Mouse (Mus musculus) kidney, embryonic 14.5 days (tissue): ENCODE measurements around the gene Tmem143. TPM values are rescaled to one million over a fixed set of nuclear protein-coding genes. Genes with fewer than 3 reads are reported as not detected.
A peak's percentile ranks its signal among the peaks of the same experiment; 100 is the strongest.

Experiments
- ATAC-seq: fragments of 200-750 bp; cut with Nextera tagmentation; 2 replicates; pipeline ENCODE4 v1.8.0; 2017; ENCODE audit warnings: moderate number of reproducible peaks, mild to moderate bottlenecking, moderate TSS enrichment, moderate library complexity; ENCODE audit not compliant: low FRiP score, low TSS enrichment
- H3K27ac ChIP-seq: fragments of 300-500 bp; sonication (generic); 2 replicates; pipeline ENCODE4 v1.5.1; 2014; ENCODE audit warnings: low read depth, mild to moderate bottlenecking, low read length, moderate library complexity, mixed read lengths
- H3K27me3 ChIP-seq: fragments of 300-500 bp; sonication (generic); 2 replicates; pipeline ENCODE4 v1.6.1; 2014; ENCODE audit warnings: mild to moderate bottlenecking, low read length; ENCODE audit not compliant: control insufficient read depth, insufficient read depth
- H3K36me3 ChIP-seq: fragments of 300-500 bp; sonication (generic); 2 replicates; pipeline ENCODE4 v1.6.1; 2014; ENCODE audit warnings: low read length, mixed read lengths; ENCODE audit not compliant: control insufficient read depth, insufficient read depth
- H3K4me1 ChIP-seq: fragments of 300-500 bp; sonication (generic); 2 replicates; pipeline ENCODE4 v1.6.1; 2014; ENCODE audit warnings: low read length, mixed read lengths; ENCODE audit not compliant: control insufficient read depth, insufficient read depth
- H3K4me2 ChIP-seq: fragments of 300-500 bp; sonication (generic); replicated peaks from 2 replicates; pipeline ENCODE4 v1.6.1; 2014; ENCODE audit warnings: low read depth, mild to moderate bottlenecking, low read length
- H3K4me3 ChIP-seq: fragments of 300-500 bp; sonication (generic); 2 replicates; pipeline ENCODE4 v1.5.1; 2014; ENCODE audit warnings: mild to moderate bottlenecking, low read length
- H3K9ac ChIP-seq: fragments of 300-500 bp; sonication (generic); 2 replicates; pipeline ENCODE4 v1.6.1; 2014; ENCODE audit warnings: low read depth, mild to moderate bottlenecking, low read length, moderate library complexity
- H3K9me3 ChIP-seq: fragments of 300-500 bp; sonication (generic); 2 replicates; pipeline ENCODE4 v1.6.1; 2016; ENCODE audit warnings: low read length; ENCODE audit not compliant: control insufficient read depth
- WGBS: fragments of 180-500 bp; shearing (Covaris S2); extraction: QIAGEN DNeasy Blood & Tissue Kit; methylation state at CpG from one replicate; pipeline ENCODE4 v1.1.7; 2014; 5-methylcytosine and 5-hydroxymethylcytosine counted together
- polyA plus RNA-seq: library from polyadenylated mRNA; unstranded; fragments of >200 nt; fragmentation: Nextera tagmentation; extraction: Ambion mirVana; gene quantifications from 2 replicates; pipeline ENCODE4 v1.2.1, GENCODE M21; 2014

The Tmem143 gene
- polyA plus RNA-seq, 1 experiment from 2014 or later: 4.5 TPM

GRCm38 (mm10) chr7:45917926-45918325 is 21.2 kb downstream of the Tmem143 start:
- Histone ChIP-seq H3K4me2 (peak overlapping the region; percentile 44; the same call in 1 of the 2 replicates), H3K27ac (peak overlapping the region; percentile 90), H3K9me3 (no peaks in the 10 kb centered on the region), H3K4me1 (peaks cover 57% of the 10 kb centered on the region), H3K9ac (peak overlapping the region; percentile 23; the same call in 1 of the 2 replicates), H3K36me3 (no peaks in the 10 kb centered on the region; the same call in 1 of the 2 replicates), H3K4me3 (no peak overlapping the region), H3K27me3 (no peaks in the 10 kb centered on the region)
- 76% methylated on average over 15 of the region's 15 CpGs for WGBS
- no peak for ATAC-seq

- Histone ChIP-seq H3K27me3 (no peaks in the 10 kb centered on the region), H3K4me2 (peak overlapping the region; percentile 50; the same call in 1 of the 2 replicates), H3K4me1 (peaks cover 57% of the 10 kb centered on the region), H3K9me3 (no peaks in the 10 kb centered on the region), H3K27ac (no peak overlapping the region), H3K9ac (0 out of 2 replicates have a peak overlapping the region, but pooled peaks have one; percentile 65), H3K36me3 (no peaks in the 10 kb centered on the region; the same call in 1 of the 2 replicates), H3K4me3 (no peak overlapping the region)
- no peak for ATAC-seq
- 76% methylated on average over 14 of the region's 14 CpGs for WGBS
Observed at GRCm38 (mm10) chr7:45919083-45919671, 22.4 kb downstream of the Tmem143 start.

- Histone ChIP-seq H3K9ac (peak overlapping the region; percentile 65; the same call in 1 of the 2 replicates), H3K4me1 (peaks cover 60% of the 10 kb centered on the region), H3K9me3 (0 out of 2 replicates have a peak, but pooled peaks cover 1% of the 10 kb centered on the region), H3K4me3 (peak overlapping the region; percentile 46), H3K27me3 (no peaks in the 10 kb centered on the region), H3K4me2 (peak overlapping the region; percentile 50), H3K27ac (peak overlapping the region; percentile 89; the same call in 1 of the 2 replicates), H3K36me3 (no peaks in the 10 kb centered on the region; the same call in 1 of the 2 replicates)
- WGBS: 76% methylated on average over 4 of the region's 4 CpGs
- no peak for ATAC-seq
Observed at GRCm38 (mm10) chr7:45919761-45920160, 23.0 kb downstream of the Tmem143 start.

- Histone ChIP-seq H3K4me3 (peak overlapping the region; percentile 46), H3K9me3 (0 out of 2 replicates have a peak, but pooled peaks cover 4% of the 10 kb centered on the region), H3K27ac (peak overlapping the region; percentile 89), H3K36me3 (no peaks in the 10 kb centered on the region; the same call in 1 of the 2 replicates), H3K4me2 (peak overlapping the region; percentile 50), H3K4me1 (peaks cover 63% of the 10 kb centered on the region), H3K27me3 (no peaks in the 10 kb centered on the region), H3K9ac (peak overlapping the region; percentile 65)
- ATAC-seq: no peak
- 30% methylated on average over 9 of the region's 9 CpGs for WGBS
Observed at GRCm38 (mm10) chr7:45920583-45921241, 24.0 kb downstream of the Tmem143 start.

GRCm38 (mm10) chr7:45921242-45921621 is 24.5 kb downstream of the Tmem143 start, which contains the start of gene Emp3:
Emp3 (minus strand) TSS chr7:45921404.
- Histone ChIP-seq H3K27me3 (no peaks in the 10 kb centered on the region), H3K4me2 (peak within 1 kb of the TSS; percentile 50), H3K4me1 (peaks cover 58% of the 10 kb centered on the region), H3K9ac (peak within 1 kb of the TSS; percentile 65), H3K36me3 (no peaks in the 10 kb centered on the region; the same call in 1 of the 2 replicates), H3K27ac (peak within 1 kb of the TSS; percentile 90), H3K4me3 (peak within 1 kb of the TSS; percentile 46), H3K9me3 (0 out of 2 replicates have a peak, but pooled peaks cover 4% of the 10 kb centered on the region)
- no peak for ATAC-seq
- 22% methylated on average over 9 of the region's 9 CpGs for WGBS

GRCm38 (mm10) chr7:45921950-45922600 is 25.3 kb downstream of the Tmem143 start:
- H3K36me3 ChIP-seq: no peaks in the 10 kb centered on the region; the same call in 1 of the 2 replicates
- H3K9ac ChIP-seq: no peak overlapping the region
- H3K27ac ChIP-seq: peak overlapping the region; percentile 90
- no peak overlapping the region for H3K4me3 ChIP-seq
- H3K27me3 ChIP-seq: no peaks in the 10 kb centered on the region
- H3K4me1 ChIP-seq: peaks cover 52% of the 10 kb centered on the region
- 81% methylated on average over 12 of the region's 12 CpGs for WGBS
- 0 out of 2 replicates have a peak, but pooled peaks cover 4% of the 10 kb centered on the region for H3K9me3 ChIP-seq
- peak overlapping the region; percentile 68 for H3K4me2 ChIP-seq
- ATAC-seq: no peak

- Histone ChIP-seq H3K36me3 (no peaks in the 10 kb centered on the region; the same call in 1 of the 2 replicates), H3K4me3 (peak overlapping the region; percentile 40), H3K4me1 (peaks cover 41% of the 10 kb centered on the region), H3K27ac (peak overlapping the region; percentile 90), H3K4me2 (peak overlapping the region; percentile 68), H3K27me3 (no peaks in the 10 kb centered on the region), H3K9me3 (0 out of 2 replicates have a peak, but pooled peaks cover 4% of the 10 kb centered on the region), H3K9ac (peak overlapping the region; percentile 44; the same call in 1 of the 2 replicates)
- 1% methylated on average over 37 of the region's 37 CpGs for WGBS
- ATAC-seq: peak; percentile 92
Observed at GRCm38 (mm10) chr7:45922928-45923761, 26.4 kb downstream of the Tmem143 start.
